Mouse (Mus musculus) CD4-positive, CD25-positive, alpha-beta regulatory T cell, adult 4 months (primary cell): ENCODE data around the gene Ntrk3. TPM values are rescaled to one million over a fixed set of nuclear protein-coding genes. Genes with fewer than 3 reads are reported as not detected.

Experiments
- ATAC-seq: one replicate; pipeline ENCODE4 v1.8.0; 2017
- polyA plus RNA-seq, 2 experiments: library from polyadenylated mRNA; unstranded; fragments of 100-300 nt; shearing (Covaris generic); gene quantifications; one replicate each; pipeline ENCODE4 v1.2.1; 2017

The Ntrk3 gene
- polyA plus RNA-seq, 2 experiments from 2014 or later, result 7.9 to 13.4 TPM

DNA sequence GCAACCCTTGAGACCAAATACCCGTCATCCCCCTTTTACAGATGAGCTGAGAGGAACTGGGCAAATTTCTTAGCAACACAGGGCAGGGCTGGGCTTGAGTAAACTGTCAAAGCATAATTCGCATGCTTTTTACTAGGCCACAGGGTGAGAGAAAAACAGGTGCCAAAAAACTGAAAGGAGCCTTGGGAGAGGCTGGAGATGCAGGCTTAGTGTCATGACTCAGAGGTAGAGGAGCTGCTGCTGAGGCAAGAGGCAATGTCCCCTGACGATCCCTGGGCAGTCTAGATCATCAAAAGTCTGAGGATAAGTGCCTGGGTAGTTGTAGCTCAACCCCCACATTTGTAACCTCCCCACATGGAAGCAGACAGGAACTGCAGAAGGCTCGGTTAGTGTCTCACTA is 116.7 kb downstream of the Ntrk3 start:
- no peak for ATAC-seq

DNA sequence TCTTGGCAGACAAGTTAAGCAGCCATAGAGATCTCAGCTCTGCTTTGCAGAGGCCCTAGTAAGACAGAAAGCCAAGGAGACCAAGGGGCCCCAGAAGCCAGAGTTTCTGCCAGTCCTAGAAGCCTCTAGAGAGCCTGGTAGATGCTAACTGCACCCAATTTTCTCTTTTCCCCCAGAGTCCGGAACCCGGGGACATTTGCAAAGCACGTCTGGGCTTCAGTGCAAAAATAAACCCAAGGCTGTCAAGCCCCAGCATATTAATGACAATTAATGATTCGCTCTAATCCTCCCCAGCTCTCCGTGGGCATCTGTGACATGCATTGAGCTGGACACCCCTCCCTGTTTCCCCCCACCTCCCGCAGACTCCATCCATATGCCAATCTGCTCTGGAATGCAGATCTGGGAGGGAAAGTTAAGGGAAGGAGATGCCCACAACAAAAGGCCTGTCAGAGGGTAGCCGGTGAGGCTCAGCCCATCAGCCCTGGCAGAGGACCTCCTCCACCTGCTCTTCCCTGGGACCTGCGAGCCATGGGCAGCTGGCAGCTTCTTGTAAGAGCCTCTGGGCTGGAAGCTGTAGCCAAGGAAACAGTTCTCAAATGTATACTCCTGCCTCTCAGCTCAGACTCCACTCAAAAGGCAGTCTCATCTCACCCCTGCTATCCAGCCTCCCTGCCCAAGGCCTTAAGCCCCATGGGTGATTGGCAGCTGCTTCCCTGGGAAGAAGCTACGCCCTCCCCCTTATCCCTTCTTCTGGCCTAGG is 117.8 kb downstream of the Ntrk3 start:
- ATAC-seq, result no peak

DNA sequence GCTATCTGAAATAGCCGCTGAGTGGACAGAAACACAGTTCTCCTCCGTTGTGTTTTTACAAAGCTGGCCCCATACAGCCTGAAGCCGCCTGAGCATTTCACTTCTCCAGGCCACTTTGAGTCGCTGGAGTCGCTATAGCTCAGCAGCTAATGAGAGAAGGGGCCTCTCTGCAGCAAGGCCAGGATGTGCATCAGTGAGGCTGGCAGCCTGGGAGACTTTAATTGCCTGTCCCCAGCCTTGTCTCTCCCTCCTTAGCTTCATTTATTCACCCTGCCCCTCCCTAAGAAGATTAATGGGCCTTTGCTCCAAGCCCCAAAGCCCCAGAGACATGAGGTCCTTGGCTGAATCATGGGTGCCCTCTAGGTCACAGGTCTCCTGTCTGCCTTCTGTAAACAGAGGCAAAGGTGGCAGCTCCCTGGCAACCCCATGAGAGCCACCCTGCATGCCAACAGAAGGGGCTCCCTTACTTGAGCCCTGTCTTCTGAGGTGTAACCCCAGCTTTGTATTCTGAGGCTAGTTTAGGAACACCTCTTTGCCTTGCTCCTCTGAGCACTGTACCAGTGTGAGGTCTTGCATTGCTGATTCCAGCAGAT is 132.2 kb downstream of the Ntrk3 start:
- no peak for ATAC-seq

DNA sequence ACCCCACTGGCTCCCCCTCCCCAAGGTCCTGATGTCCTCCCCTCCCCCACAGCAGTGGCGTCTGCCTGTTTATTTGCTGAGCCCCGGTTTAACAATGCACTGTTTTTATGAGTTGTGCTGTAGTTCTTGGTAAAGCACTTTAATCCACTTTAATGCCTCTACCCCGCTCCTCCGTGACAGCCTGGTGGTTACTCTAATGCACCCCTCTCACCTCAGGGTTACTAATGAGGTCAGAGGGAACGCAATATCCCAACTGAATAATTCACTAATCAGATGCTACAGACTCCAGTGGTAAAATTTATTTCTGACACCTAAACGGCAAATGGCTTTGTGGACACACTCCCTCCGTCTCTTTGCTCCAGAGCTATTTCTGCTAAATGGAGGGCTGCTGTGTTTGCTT is 133.9 kb downstream of the Ntrk3 start:
- ATAC-seq, result no peak

DNA sequence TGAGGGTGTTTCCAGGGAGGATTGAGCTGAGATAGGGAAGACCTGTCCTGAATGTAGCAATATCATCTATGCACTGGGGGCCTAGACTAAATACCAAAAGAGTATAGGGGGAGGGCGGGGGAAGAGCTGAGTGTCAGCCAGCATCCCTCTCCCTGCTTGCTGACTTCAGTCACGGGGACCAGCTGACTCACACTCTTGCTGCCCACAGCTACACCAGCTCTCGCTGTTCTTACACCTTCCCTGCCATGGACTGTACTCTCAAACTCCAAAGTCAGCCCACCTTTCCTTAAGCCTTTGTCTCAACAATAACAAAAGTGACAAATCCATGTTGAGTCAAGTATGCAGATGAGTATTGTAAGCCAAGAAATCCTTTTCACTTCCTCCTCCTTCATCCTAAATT is 136.0 kb downstream of the Ntrk3 start:
- no peak for ATAC-seq

DNA sequence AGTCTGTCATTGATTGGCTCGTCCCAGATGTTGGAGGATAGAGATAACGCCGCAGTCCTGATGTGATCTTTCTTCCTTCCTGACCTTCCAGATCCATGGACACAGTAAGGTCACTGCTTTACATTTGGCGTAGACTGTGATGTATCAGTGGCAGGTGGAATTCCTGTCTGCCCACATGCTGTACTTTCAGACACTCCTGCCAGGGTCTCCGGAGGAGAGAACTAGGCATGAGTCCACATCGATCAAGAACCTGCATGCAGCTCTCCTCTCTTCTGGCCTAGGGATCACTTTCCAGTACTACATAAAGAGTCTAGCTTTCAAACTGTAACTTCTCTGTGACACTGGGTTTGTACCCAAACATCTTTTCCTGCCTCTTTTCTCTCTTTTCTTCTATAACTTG is 136.9 kb downstream of the Ntrk3 start:
- no peak for ATAC-seq

DNA sequence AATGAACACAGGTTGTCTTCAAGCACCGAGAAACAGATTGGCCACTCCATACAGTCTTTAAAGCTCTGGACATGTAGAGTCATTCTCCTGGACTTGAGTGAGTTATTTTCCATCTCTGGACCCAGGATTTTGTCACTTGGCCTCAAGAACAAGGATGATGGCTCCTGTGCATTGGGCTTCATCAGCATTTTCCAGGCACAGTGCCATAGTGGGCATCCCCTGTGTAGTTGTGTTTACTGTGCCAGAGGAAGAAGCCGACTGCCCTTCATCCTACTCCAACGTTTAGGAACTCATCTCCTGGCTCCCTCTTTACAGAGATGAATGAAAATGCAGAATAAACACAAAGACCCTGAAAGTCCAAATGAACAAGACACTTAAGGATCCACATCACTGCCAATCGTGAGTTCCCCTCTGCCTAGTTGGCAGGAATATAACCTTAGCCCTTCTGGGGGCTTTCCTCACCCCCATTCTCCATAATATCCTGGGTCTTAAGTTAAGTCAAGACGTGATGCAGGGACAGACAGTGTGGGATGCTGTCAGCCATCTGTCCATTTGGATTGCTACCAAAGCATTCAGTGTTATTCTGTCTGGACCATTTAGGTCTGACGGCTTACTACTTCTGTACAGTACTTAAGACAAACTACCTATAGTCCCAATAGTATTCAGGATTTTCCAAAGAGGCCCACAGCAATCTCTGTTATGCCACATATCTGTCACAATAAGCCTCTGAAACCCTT is 137.7 kb downstream of the Ntrk3 start:
- no peak for ATAC-seq

DNA sequence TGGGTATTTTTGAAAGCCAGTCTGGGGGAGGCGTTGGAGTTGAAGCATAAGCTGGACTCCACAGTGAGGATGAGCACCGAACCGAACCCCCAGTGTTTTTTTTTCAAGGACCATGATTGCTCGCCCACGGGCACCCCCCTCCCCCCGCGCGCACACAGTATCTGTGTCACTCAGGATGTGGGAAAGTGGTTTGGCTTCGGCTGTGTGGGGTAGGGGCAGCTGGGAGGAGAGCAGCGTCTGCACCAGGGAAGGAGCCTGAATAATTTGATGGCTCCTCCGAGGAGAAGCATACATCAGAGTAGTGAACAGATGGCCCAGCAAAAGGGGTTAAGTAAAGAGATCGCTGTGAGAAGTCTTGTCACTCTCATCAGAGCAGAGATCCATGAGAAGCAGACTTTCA is 139.7 kb downstream of the Ntrk3 start:
- peak; percentile 56 for ATAC-seq

DNA sequence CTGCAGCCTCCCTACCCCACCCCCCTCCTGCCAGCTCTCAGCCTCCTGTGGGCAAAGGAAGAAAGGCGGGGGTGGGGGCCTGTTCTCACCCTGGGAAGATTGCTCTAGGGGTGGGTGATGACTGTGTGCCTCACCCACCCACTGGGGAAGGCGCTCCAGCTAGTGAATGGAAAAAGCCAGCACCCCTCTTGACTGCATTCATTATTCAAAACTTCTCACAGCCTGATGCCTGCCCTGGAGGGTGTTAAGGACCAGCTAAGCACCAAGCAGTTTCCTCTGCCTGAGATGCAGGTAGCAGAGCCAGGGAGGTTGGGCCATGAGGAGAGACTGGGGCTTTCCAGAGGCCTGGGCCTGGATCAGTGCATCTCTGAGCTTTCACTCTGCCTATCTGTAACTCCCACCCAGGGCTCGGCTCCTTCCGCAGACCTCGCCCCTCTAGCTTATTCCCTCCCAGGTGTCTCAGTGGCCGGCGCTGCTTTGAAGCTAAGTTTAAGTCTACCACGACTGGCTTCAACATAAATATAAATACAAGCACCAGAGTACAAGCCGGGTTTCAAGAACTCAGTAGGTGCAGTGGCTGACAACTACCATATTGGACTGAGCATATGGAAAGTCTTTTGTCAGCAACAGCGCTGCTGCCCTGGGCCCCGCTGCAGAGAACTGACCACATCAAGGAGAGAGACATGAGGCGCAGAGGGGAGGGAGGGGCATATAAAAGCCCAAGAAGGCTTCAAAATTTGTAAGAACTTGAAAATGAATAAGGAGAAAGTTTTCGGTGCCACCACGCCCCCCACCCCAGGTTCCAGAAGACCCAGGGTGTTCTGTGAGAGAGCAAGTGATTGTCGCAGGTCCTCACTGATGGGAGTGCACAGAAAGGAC is 140.3 kb downstream of the Ntrk3 start:
- ATAC-seq, result peak; percentile 78

DNA sequence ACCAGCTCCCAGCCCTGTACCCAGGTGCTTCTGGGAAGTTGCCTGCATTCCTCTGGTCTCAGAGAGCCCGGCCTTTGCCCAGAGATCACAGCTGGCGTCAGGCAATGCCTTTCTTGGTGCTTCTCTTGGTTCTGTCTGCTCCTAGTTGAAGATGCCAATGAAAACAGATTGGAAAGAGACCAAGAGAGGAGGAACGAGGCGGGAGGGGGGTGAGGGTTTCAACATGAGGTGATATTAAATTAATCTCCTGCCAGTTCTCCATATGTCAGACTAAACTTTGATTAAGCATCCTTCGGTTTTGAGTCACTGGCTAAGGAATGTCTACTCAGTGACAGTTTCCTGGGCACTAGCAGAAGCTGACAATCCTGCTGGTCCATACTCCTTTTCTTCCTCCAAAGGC is 141.3 kb downstream of the Ntrk3 start:
- no peak for ATAC-seq

DNA sequence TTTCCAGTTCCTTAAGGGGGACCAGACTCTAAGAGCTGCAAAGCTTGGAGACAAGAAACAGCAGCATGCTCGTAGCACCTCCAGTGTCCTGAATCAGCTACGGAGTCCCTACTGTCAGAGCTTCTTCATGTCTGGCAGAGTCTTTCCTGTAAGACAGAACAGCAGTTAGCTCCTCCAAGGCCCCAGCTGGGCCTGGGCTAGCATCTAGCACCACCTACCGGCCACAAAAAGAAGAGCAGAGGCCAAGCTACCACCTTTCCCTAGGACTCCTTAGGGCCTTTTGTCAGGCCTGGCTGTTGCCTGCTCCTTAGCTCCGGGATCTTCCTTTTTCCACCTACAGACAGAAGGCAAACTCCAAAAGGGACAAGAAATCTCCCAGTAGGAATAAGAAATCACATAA is 141.9 kb downstream of the Ntrk3 start:
- ATAC-seq, result peak; percentile 66

DNA sequence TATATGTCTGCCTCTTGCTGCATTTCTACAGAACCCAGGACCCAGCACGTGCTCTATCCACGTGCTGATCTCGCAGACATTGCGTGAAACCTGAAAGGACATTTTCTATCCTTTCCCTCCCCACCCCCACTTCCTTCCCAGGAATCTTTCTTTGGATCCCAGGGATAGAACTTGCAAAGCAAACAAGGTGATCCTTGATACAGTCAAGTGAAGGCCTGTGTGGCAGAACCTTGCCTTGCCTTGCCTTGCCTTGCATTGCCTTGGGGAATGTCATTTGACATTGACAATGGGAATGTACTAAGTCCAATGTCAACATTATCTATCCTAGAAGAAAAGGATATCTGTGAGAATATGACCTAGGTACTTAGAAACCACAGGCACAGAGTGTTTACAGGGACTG is 144.9 kb downstream of the Ntrk3 start:
- ATAC-seq, result no peak

DNA sequence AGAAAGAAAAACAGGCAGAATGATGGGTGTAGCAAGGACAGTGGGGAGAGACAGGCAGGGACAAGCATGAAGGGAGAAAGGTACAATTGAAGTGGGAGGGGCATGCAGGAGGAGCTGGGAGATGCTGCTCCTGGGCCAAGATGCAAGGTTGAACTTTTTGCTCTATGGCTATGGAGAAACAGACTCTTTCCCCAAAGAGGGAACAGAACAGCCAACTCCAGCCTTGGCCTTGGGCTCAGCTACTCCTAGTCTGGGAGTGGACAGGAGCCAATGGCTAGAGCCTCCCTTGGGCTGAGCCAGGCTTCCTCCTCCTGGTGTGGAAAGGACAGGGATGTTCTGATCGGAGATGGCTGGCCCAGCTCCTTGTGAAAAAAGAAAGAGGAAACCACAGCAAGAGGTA is 145.6 kb downstream of the Ntrk3 start:
- ATAC-seq, result no peak

DNA sequence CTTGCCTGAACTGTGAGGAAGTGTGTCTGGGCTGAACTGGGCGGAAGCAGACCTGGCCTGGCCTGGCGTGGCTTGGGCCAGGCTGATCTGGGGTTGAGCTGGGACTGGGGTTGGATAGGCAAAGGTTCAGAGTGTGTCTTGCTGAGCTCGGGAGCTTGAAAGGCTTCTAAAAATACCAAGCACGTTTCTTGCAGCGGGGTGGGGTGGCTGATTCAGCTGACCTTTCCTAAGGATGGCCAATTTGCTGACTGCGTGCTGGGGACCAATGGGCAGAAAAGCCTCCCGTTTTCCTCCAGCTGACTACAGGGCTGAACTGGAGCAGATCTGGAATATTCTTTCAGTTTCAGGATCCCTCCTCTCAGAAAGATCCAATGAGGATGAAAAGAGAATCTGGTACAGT is 148.0 kb downstream of the Ntrk3 start:
- no peak for ATAC-seq

DNA sequence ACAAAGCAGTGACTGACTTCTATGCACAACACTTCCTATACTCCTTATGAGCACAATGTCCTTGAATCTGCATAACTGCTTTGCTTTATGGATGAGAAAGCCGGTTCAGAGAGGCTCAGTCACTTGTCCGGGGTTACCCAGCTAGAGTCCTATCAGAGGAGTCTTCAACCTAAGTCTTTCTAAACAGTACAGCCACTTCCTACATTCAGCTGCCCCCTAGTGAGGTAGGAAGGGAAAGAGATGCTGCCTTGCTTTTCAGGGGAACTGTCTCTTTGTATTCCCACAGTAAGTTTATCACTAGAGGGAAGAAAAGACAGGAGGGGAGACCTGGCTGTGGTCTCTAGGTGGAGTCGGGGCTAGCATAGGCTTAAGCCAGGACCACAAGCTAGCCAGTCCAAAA is 151.0 kb downstream of the Ntrk3 start:
- no peak for ATAC-seq

DNA sequence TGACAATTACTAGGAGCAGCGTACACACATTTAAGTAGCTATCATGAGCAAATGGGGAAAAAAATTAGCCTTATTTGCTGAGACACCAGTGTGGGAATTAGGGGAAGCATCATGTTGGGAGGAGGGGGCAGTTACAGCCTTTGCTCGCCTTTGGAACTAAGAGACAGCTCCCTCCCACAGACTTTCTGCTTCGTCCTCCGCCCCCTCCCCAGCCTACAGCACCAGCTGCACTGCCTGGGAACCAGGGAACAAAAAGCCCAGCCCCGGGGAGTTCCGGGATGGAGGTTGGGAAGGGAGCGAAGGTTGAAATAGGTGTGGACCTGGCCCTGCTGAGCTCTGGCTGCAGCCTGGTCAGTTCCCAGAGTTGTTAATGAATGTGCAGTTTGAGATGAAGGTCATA is 151.9 kb downstream of the Ntrk3 start:
- no peak for ATAC-seq

DNA sequence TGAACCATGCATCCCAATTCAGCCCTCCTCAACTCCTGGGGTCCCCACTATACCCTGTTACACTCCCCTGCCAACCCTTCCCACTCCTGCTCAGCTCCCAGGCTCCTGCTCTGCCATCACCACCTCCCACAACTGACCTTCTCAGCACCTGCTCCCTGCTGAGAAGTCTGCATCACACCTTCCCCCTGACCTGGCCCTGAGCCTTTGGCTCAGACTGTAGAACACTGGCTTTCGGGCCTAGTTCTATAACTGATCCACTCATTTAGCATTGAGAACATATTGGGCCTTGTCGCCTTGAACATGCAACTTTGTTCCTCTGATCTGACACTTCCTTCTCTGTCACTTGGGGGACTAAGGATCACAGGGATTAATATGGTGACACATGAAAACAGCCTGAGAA is 152.9 kb downstream of the Ntrk3 start:
- no peak for ATAC-seq

DNA sequence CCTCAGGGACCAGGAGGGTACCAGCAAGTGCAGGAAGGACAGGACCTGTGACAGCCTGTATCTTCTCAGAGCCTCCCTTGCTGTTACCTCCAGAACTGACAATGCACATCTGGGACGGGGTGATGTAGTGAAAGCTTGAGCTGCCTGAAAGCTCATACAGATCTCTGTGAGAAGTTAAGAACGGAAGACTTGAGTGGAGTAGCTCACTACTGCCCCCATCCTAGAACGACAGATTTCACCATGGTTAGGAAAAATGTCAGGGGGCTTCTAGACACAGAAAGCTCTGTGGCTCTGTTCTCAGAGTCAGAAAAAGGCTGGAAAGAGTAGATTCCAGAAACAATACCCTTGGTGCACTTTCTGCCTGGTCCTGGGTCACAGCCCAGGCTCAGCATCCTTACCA is 153.3 kb downstream of the Ntrk3 start:
- ATAC-seq, result no peak

DNA sequence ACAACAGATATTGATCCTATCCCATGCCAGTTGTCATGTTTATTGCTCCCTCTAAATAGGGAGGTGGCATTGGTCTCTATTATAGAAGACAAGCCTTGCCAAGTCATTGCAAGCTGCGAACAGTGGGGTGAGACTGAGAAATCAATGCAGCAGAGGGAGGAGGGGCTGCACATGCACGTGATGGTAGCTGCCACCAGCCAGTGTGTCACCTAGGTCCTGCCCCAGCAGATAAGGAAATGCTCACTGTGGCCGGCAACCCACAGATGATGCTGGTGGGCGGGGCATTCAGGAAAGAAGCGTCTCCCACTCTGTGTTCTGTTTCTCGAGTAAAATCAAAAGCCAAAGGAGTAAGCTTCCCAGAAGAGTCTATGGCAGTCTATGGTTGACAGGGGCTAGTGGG is 154.1 kb downstream of the Ntrk3 start:
- ATAC-seq, result no peak

DNA sequence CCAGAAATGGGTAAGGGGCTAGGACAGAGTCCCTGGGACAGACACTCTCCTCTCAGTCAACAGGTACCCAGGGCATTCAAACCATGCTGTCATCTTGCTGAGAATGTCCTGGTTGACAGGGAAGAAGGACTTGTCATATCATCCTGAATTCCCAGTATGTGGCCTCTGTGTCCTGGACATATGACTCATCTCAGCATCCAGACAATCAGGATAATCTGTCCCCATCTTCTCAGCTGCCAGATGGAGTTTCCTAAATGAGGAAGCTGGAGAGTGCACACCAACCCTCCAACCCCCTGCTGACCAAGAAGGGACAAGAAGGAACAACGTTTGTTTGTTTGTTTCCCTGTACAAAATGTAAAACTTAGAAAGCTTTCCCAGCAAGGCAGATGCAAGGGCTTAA is 156.5 kb downstream of the Ntrk3 start:
- no peak for ATAC-seq

DNA sequence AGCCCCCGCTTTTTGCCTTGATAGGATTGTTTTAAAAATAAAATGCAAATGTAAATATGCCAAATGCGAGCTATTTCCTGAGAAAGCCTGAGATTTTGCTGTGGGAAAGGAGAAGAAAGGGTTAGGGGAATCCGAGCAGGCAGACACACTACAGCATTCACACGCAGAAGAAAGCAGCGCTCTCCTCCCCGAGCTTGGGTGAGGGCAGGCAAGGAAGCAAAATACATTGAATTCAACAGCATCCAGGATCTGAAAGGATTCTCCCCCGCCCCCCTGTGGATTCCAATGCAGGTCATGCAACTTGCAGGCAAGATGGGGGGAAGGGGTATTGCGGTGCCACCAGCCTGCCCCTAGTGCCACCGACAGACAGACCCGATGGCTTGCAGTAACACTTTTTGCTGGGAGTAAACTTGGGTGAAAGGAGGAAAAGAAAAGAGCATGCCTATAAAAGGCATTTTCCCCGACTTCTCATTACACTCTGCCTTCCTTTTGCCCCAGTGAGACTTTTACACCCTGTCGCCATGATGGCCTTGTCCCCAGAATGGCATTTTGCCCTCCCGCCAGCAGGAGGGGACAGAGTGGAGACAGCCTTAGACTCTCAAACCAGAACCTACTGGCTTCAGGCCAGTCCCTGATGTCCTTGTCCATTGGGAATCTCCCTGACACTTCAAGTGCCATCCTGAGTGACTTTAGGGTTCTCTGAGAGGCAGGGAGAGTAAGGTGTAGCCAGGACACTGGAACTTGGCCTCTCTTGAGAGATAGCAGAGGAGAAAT is 158.2 kb downstream of the Ntrk3 start:
- ATAC-seq, result peak; percentile 69
